Mouse (Mus musculus): ENCODE measurements at regions not wholly inside any gene's neighbourhood (a gene's known extent, or its start where the extent isn't known, plus 50 kb on each side); places are given as distances from the start of the nearest gene placed in this dataset.

DNA sequence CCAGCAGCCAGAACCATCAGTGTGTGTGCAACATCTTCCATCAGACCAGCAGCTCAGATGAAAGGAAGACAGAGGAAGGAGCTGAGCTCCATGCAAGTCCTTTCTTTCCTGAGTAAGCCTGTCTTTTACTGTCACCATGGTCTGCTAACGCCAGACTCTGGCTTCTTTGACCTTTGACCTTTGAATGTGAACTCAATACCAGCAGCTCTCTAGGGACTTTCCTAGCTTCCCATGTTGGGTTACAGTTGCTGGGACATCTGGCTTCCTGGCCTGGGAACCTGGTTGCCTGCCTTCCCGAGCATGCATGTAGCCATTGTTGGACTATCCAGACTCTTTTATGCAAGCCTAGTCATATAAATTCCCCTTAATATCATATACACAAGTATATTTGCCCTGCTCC, 492.3 kb downstream of the Tmem132b start:
- no peak for DNase-seq

DNA sequence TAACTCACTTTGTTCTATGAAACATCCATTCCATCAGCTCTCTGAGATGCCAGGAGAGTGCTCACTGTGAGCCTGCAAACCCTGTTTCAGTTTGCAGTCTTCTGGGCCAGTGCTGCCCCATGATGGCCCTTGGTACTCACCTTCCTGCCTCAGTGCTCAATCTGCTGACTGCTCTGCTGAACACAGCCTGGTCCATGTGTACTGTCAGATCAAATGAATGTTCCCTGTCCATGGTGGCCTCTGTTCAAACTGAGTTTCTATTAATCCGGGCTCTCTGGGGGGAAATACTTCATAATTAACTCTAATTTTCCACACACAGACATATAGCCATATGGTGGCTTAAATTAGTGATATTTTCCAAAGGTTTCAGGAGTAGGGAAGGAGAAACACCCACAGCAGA, 503.3 kb downstream of the Tmem132b start:
- no peak for DNase-seq

DNA sequence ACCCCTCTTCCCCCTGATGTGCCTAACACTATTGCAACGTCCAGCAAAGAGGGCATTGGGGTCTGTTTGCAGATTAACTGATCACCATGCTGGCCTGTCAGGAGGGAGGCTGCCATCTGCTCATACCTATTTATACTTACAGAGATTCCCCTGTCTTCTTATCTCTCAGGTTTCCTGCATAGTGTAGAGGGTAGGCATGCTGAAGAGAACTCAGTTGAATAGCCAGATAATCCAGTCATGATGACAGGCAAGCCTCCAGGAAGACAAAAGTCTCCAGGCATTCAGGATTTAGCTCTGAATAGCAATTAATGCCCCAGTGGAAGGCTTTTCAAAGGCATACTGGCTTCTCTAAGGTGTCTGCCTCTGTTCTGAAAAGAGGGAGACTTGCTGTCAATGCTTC, 505.1 kb downstream of the Tmem132b start:
- no peak for DNase-seq

DNA sequence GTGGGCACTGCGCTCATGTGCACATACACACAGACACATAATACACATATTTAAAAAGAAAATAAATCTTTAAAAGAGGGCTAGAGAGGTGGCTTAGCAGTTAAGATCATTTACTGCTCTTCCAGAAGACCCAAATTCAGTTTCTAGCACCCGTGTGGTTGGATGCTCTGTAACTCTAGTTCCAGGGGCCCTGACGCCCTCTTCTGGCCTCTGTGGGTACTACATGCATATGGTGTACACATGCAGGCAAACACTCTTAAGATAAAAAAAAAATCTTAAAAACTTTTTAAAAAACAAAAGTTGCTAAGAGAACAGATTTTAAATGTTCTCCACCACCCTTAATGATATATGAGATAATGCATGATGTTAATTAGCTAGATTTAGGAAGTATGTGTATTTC, 514.2 kb downstream of the Tmem132b start:
- no peak for DNase-seq

DNA sequence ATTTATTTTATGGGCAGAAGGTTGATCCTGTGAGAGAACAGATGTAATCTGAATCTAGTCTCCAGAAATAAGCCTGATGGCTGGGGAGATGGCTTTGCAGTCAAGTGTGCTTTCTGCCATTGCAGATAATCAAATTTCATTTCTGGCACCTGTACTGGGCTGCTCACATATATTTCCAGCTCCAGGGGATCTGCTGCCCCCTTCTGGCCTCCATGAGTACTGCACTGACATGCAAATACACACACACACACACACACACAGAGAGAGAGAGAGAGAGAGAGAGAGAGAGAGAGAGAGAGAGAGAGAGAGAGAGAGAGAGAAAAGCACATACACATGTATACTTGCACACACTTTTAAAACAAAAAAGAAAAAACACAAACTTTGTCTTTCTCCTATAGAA, 532.1 kb downstream of the Tmem132b start:
- no peak for DNase-seq

DNA sequence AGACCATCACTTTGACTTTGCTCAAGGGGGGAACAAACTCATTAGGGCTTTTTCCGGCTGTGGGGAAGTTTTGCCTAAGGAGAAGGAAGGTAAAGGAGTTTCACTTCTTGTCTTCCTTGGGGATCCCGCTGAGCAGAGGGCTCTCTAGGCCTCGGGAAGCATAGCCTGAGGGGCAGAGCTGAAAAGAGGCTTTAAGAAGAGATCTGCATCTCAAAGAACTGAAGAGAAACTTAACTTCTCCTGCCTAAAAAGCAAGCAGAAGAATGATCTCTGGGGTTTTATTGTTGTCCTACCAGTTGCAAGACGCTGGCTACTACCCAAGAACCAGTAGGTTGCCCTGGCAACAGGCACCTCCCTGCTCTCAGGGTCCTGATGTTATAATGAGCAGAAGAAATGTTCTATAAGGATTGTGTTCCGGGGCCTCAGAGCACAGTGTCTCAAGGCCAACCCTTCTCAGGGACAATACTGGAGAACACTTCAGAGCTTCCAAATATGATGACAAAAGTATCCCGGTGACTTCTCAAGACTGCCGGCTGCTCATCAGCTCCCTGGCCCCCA, 547.8 kb downstream of the Tmem132b start:
- no peak for DNase-seq

DNA sequence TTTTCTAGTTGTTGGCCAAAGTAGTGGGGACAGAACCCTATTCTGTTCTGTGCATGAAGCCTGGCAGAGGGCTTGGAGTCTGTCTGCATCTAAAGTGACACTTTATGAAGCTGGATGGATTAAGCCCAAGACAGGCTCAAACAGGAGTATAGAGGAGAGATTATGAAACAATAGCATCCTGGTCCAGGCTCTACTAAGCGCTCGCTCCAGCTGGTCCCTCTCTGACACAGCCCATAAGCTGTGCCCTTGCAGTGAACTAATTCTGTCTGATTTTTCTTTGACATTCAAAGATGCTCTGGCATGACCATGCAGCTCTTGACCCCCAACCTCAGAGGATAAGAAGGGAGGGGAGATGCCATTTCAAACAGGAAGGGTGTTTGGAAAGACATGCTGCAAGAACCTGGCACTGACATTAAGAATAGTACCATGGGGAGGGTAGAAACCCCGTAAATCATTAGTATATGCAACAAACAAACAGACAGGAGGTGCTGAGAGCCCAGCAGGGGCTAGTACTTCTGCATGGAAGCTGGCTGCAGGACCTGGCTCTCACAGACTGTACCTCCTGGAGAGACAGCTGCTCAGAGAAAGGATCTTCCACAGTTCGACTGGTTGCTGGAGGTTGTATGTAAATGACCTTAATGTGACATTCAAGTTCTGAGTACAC, 556.8 kb downstream of the Tmem132b start:
- DNase-seq, result no peak

DNA sequence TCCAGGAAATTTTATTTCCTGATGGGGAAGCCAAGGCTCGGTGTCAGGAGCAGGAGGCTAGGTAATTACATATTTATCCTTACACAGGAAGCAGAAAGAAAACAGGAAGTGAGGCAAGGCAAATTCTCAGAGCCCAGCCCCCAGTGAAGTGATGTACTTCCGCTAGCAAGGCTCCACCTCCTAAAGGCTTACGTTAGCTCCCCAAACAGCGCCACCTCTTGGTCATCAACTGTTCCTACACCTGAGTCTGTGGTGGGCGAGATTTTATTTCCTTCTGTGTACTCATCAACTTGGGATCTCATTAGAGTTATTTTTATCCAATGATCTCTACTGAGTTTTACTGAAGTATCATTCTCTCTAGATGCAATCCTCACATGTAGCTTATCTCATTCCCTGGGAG, 561.6 kb downstream of the Tmem132b start:
- no peak for DNase-seq

DNA sequence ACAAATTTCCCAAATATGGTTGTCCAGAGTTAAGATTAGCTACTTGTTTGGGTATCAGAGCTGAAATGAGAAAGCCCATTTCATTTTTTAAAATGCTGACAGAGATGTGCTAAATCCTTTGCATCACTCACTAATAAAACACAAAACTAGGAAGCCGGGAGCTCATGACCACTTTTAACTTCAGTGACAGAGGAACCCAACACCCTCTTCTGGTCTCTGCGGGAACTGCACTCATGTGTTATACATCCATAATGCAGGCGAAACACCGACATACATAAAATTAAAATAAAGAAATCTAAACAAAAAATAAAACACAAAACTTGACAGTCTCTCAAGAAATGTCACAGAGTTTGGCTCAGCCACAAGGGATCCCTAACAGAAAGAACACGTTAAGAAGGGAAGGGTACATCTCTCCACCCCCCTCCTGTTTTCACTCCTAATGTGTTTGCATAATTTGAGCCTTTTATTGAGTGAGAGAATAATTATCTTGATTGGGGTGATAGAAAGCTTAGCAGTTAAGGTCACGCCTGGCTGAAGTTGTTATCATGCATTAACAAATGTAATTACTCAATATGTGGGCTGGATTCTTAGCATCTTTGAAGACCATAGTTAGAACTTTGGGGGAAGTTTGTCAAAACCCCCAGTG, 565.2 kb downstream of the Tmem132b start:
- no peak for DNase-seq

DNA sequence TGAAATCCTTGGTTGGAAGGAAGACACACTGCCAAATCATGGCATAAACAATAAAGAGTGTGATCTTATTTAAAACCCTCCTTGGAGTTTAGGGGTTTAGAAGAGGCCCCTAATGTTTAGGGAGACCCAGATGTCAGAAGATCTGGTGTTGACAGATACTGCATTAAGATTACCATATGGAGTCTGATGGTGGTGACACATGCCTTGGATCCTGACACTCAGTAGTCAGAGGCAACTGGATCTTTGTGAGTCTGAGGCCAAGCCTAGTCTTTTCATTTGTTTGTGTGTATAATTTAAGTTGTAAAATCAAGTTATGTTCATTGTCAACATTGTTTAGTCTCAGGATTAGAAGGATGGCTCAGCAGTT, 565.7 kb downstream of the Tmem132b start:
- no peak for DNase-seq

DNA sequence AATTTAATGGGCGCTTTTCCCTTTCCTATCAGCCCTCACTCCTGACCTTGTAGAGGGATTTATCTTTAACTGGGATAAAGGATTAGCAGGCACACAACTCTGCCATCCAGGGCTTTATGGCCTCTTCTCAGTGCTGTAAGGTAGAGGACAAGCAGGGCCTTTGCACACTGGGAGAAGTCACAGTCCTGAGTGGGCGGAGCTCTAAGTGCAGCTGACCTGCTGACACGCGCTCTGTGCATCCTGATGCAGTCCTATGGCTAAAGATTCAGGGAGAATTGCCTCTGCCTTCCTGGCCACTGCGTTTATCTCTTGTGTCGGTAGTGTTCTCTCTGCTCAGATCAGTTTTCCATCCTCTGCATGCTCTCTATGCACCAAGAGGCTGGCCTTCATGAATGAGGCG, 566.9 kb downstream of the Tmem132b start:
- DNase-seq, result no peak

DNA sequence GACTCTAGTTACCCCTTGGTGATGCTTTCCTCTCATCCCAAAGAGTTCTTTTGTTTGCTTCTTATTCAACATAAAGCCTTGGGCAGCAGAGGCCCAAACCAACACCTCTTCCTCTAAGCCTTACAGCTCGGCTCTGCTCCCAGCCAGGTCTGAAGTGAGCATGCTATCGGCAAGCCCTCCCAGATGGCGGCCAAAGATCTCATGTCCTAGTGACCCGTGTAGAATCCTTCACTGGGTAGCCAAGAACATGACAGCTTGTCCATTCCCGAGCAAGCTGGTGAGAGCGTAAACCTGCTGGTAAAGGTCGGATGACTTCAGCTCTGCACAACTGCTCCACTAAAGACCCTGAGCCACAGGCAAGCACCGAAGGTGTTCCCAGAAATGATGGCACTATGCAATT, 568.4 kb downstream of the Tmem132b start:
- DNase-seq, result no peak

DNA sequence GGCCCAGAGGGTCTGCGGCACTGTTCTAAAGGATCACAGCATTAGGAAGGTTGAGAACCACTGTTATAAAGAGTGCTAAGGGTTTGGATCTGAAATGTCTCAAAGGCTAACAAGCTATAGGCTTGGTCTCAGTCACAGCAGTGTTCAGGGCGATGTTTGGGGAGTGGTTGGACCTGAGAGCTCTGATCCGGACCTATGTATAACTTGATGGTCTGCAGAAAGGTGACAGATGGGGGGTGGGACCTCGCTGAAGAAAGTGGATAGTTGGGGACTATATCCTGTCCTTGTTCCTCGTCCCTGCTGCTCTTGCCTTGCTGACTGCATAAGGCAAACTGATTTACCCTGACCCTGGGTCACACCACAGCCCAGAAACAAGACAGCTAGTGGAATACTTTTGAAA, 572.9 kb downstream of the Tmem132b start:
- no peak for DNase-seq

DNA sequence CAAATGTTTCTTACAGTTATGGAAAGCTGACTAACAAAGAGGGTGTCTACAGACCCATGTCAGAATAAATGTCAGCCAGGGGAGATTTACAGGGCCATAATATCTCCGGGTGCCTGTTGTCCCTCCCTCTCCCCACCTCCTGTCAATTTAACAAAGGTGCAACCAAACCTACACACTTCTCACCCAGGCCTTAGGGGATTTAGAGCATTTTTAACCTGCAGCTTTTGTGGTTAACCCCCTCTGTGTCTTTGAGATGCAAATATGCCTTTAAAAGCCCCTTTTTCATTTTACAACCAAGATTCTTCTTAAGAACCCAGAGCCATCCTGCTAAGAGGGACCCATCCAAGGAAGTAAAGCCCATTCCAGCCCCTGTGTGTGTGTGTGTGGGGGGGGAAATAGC, 573.3 kb downstream of the Tmem132b start:
- no peak for DNase-seq

DNA sequence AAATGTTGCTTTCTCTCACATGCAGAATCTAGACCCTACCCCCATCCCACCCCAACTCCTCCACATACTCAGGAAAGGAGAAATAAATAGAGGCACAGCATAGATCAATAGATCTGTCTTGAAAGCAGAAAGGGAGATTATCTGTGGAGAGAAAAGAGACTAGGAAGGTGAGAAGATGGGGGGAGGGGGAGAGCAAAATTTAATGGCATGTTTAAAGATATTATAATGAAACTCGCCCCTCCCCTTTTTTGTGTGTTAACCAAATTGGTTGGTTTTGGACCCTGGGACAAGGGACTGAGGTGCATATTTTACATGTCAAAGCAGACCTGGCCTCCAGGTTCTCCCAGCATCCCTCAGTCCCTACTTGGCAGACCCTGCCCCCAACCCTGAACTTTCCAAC, 573.9 kb downstream of the Tmem132b start:
- DNase-seq, result no peak

DNA sequence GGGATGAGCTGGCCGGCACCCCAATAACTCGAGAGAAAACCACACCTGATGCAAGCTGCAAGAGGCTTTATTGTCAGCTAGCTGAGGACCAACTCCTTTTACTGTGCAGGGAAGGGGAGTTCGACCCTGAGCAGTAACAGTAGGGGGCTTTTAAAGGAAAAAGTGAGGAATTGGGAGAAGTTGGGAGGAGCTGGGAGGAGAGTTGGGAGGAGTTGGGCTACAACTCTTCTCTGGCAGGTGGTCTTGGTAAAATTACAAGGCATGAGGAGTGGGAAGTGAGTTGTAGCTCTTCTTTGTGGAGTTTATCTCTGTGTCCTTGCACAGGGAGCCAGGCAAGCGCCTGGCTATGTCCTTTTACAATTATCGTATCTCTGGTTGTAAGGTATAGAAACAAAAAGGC, 575.4 kb downstream of the Tmem132b start:
- no peak for DNase-seq

DNA sequence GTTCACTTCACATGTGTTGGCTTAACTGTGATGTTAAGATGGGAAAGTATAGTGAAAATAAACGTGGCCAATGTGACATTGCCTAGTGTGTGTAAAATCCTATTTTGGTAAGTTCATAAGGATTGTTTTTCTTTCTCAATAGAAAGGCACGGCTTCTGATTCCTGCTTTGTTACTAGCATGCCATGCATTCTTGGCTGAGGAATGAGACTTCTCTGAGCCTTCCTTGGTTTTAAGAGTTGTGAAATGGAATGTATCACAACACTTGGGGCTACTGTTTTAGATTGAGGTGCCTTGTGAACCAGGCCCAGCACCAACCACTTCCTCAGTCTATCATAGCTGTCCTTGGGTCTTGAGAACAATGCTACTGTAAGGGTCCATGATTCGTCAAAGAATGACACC, 577.3 kb downstream of the Tmem132b start:
- no peak for DNase-seq

DNA sequence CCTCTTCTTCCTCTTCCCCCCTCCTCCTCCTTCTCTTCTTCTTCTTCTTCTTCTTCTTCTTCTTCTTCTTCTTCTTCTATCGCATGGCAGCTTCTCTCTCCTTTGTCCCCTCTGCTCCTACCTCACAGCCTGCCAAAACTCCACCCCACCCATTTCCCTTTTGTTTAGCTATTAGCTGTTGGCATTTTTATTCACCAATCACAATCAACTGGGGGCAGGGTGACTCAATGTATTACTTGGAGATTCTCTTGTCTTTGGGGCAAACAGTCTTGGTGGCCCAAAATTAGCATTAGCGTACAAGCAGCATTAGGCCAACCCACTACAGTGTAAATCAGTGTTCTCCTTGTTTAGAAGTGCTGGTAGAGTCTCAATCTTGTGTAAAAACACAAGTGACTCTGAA, 585.7 kb downstream of the Tmem132b start:
- no peak for DNase-seq

DNA sequence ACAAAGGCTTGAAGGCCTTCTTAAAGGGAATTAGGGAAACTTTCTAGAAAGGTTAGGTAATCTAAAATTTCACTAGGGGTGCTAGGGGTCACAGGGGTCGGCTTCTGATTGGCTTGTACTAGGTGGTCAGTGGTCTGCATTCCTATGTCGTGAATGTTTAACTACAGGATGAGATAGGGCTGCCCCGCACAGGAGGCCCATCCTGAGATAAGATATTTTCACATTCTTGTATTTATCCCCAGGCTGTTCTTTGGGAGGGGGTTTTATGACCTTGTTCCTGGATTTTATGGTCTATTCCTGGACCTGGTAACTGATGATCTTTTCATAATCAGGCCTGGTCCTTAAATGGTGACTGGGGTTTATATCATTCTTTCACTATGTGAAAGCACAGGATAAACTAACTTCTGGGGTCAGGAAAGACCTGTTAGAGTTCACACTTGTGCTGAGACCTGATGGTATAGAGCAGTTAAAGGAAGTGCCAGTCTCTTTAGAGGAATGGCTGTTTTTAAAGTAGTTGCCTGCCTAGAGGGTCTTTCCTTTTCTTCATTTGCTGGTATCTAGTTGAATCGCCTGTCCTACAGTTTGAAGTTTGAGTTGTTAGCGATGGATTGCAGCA, 586.4 kb downstream of the Tmem132b start:
- DNase-seq, result no peak

DNA sequence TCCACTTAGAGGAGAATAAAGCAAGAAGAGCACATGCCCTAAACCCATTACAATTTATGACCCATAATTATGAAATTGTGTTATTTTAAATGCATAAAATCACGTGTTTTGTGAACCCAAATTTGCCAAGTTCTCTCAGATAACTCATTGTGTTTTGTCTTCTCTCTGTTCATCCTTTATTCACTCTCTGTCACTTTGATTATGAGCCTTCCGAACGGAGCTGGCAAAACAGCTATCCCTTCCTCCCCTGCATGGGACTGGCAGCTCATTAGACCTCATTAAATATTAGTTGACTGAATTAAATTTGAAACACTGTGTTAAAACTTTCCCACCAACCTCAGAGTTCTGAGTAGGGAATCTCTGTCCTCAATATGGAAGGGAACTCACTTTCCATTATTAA, 587.2 kb downstream of the Tmem132b start:
- no peak for DNase-seq

DNA sequence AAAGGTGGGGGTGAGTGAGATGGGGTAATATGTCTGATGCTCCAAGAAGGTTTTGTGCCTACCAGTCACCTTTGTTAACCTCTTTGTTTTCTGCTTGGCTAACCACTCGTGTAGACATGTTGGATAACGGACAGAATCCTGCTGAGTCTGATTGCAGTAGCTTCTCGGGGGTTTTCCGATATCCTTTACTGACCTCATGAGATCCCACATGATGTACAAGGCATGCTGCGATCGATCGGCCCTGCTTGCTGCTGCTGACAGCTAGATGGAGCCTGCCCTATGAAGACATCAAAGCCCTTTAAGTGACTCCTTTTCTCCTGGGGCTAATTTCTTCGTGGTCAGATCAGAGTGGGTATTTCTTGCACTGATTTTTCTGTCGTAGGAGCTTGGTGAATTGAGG, 591.6 kb downstream of the Tmem132b start:
- no peak for DNase-seq

DNA sequence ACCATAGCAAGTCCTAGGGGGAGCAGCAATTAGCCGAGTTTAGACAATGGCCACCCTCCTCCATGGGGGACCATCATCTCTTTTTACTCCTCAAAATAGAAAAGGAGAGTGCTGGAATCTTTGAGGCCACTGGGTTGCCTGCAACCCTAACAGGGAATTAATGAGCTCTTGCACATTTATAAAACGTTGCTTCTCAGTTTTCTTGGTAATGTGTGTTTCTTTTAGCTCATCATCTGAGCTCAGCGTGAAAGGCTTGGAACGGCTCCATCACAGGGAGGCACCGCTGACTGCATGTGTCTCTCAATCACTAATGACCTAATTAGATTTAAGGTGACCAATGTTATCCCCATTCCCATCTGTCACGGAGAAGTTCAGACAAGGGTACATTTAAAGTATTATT, 595.9 kb downstream of the Tmem132b start:
- no peak for DNase-seq

DNA sequence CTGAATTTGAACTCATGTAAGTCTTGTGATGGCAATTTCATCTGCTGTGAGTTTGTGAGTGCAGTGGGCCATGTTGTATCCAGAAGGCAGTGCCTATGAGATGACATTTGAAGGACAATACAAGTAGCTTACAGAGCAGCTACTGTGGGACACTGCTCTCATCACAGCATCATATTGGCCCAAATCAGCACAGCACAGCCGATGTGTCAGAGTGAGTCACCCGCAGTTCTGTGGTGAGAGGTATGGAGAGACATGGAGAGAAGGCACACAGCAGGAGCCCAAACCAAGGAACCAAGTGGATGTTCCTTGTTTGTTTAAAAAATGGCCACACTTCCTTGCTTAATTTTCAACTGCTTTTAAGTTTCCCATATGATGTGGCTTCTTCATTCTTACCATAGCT, 617.3 kb downstream of the Tmem132b start:
- no peak for DNase-seq

DNA sequence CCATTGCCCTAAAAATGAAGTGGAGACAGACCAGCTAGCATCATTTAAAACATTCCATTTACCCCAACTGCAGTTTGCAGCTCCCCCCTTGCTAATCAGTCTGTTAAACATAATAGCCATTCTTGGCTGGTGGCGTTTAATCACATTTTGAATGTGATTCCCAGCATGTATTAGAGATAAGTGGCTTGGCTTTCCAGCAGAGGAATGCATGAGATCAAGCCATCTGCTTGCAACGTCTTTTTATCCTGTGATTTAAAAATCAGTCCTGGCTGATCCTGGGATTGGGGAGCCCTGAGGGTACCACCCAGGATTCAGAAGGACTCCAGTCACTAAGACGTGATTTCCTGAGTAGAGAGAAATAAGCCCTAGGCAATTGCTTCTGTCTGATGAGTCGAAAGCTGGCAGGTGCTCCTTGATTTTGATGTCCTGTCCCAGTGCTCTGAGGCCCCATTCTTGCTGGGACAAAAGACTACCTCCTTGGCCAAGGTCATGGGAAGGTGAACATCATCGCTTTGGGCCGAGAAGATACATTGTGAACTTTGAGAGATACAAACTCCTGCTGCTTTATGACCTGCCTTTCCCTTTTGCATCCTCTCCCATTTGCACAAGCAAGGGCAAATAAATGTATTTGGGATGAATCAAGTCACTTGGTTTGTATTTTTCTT, 623.8 kb downstream of the Tmem132b start:
- DNase-seq, result no peak
